Mouse (Mus musculus): ENCODE data around the gene 4930415O20Rik.

4930415O20Rik gene

GRCm38 (mm10) chr15:98632921-98633320, 62.1 kb downstream of the 4930415O20Rik start:
- DNase-seq = no peak

DNA sequence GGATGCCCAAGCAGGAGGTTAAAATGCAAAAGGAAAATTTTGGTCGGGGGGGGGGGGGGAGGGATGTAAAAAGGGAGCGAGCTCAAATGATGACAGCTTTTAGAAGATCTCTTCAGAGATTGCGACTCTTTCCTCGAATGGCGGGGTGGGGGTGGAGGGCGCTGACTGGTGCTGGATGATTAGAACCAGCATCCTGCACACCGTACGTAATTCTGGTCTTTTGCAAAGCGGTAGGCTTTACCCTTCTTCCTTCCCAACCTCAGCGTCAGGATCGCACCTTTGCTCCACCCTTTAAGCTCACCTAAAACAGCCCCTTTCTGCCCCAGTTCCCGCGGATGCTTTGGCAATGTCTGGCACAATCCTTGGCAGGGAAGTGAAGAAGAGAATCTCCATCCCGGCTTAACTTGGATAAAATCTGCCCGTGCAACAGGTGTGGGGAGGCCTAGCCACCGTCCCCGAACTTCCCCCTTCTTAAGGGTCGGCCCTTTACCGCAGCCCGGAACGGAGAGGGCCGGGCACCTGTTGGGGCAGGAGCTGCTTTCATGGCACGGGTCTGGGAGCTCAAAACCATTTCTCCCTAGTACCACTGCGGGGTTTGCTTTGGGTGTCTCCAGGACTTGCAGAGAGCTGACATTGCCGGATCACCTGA, 63.1 kb downstream of the 4930415O20Rik start:
- no peak for DNase-seq

DNA sequence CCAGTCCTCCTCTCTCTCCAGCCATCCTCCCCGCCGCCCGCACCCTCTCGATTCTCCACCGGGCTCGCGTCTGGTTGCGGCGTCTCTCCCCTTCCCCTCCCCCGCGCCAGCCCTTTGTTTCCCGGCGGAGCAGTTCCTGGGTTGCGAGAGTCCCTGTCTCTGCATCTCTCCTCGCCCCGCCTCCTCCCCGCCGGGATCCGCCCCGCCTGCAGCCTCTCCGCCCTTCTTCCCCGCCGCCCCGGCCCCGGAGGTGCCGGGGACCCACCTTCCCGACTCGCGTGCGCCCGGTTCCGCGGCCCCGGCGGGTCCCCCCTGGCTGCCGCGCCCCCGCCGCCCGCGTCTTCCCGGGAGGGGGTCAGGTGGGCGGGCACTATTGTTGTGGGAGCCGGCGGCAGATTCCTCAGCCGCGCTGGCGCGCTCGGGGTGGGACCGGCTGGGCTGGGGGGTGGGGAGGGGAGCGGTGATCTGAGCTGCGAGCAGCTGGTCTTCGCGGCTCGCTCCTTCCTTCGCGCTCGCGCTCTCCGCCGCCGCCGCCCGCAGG, 63.8 kb downstream of the 4930415O20Rik start:
- DNase-seq = peak; percentile 77 to 88

GRCm38 (mm10) chr15:98635291-98635841, 64.6 kb downstream of the 4930415O20Rik start:
- DNase-seq = no peak

- no peak for DNase-seq
These were observed 65.7 kb downstream of the 4930415O20Rik start for GRCm38 (mm10) chr15:98636517-98636916.

GRCm38 (mm10) chr15:98637155-98637554, 66.4 kb downstream of the 4930415O20Rik start:
- DNase-seq = no peak

Data from kidney, postnatal 36 days (tissue).